Mouse (Mus musculus) kidney, postnatal 0 days (tissue): ENCODE data around the gene Htatip2. TPM values are rescaled to one million over a fixed set of nuclear protein-coding genes. Genes with fewer than 3 reads are reported as not detected.

ENCODE experiments used
- ATAC-seq: fragments of 200-750 bp; cut with Nextera tagmentation; replicated peaks from 2 replicates; pipeline ENCODE4 v1.8.0; 2017; ENCODE audit warnings: low read depth, moderate number of reproducible peaks, moderate TSS enrichment, moderate library complexity; ENCODE audit not compliant: low FRiP score
- DNase-seq: peaks from one replicate; pipeline ENCODE4 v3.0.0-alpha.2; 2016; ENCODE audit warnings: low spot score
- H3K27ac ChIP-seq: fragments of 300-500 bp; sonication (generic); 2 replicates; pipeline ENCODE4 v1.5.1; 2014; ENCODE audit warnings: mild to moderate bottlenecking
- H3K27me3 ChIP-seq: fragments of 300-500 bp; sonication (generic); 2 replicates; pipeline ENCODE4 v1.6.1; 2014; ENCODE audit warnings: low read length, mixed read lengths; ENCODE audit not compliant: insufficient read depth
- H3K36me3 ChIP-seq: fragments of 300-500 bp; sonication (generic); 2 replicates; pipeline ENCODE4 v1.6.1; 2014; ENCODE audit warnings: low read length, mixed read lengths; ENCODE audit not compliant: insufficient read depth
- H3K4me1 ChIP-seq: fragments of 300-500 bp; sonication (generic); replicated peaks from 2 replicates; pipeline ENCODE4 v1.6.1; 2014; ENCODE audit warnings: antibody characterized with exemption, low read length, mixed read lengths; ENCODE audit not compliant: insufficient read depth
- H3K4me2 ChIP-seq: fragments of 300-500 bp; sonication (generic); 2 replicates; pipeline ENCODE4 v1.6.1; 2014; ENCODE audit warnings: mild to moderate bottlenecking, low read length, moderate library complexity, mixed read lengths
- H3K4me3 ChIP-seq: fragments of 300-500 bp; sonication (generic); replicated peaks from 2 replicates; pipeline ENCODE4 v1.5.1; 2014; ENCODE audit warnings: low read depth, low read length
- H3K9ac ChIP-seq: fragments of 300-500 bp; sonication (generic); 2 replicates; pipeline ENCODE4 v1.6.1; 2014; ENCODE audit warnings: low read depth, low read length
- H3K9me3 ChIP-seq: fragments of 300-500 bp; sonication (generic); replicated peaks from 2 replicates; pipeline ENCODE4 v1.6.1; 2016; ENCODE audit warnings: low read length, inconsistent platforms, mixed read lengths
- CTCF ChIP-seq: IDR thresholded peaks from 2 replicates; pipeline ENCODE4 v1.5.1; 2016; ENCODE audit warnings: antibody characterized with exemption, low read depth, mild to moderate bottlenecking, moderate library complexity
- WGBS: fragments of 180-500 bp; shearing (Covaris S2); extraction: QIAGEN DNeasy Blood & Tissue Kit; methylation state at CpG from one replicate; pipeline ENCODE4 v1.1.7; 2014; 5-methylcytosine and 5-hydroxymethylcytosine counted together
- polyA plus RNA-seq: library from polyadenylated mRNA; unstranded; fragments of >200 nt; fragmentation: Nextera tagmentation; extraction: Ambion mirVana; gene quantifications from 2 replicates; pipeline ENCODE4 v1.2.1, GENCODE M21; 2015

Htatip2 gene
- polyA plus RNA-seq, 1 experiment from 2014 or later, result 12.6 TPM

DNA sequence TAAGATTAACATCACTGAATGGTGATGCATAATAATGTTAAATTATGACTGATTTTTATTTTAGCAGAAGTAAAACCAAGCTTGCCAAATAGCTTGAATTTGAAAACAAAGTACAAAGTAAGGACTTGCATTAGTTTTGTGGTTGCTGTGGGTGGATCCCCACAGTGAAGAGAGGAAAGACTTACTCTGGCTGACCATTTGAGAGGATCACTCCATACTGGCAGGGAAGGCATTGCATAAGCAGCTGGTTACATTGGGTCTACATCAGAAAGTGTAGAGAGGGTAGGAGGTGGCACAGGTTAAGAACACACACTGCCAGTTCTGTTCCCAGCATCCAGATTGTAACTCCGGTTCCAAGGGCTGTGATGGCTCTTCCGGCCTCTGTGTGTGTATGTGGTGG is 24.1 kb downstream of the Htatip2 start:
- Histone ChIP-seq H3K36me3 (peaks cover 8% of the 10 kb centered on the region; the same call in 1 of the 2 replicates), H3K9me3 (no peaks in the 10 kb centered on the region), H3K27ac (no peak overlapping the region), H3K4me3 (no peak overlapping the region), H3K9ac (no peak overlapping the region), H3K4me1 (0 out of 2 replicates have a peak, but pooled peaks cover 6% of the 10 kb centered on the region), H3K4me2 (no peak overlapping the region), H3K27me3 (no peaks in the 10 kb centered on the region)
- 94% methylated on average over 2 of the region's 2 CpGs for WGBS
- no peak for TF ChIP-seq CTCF
- no peak for ATAC-seq
- DNase-seq, result no peak

- Histone ChIP-seq H3K4me2 (no peak overlapping the region), H3K9me3 (no peaks in the 10 kb centered on the region), H3K27ac (no peak overlapping the region), H3K27me3 (no peaks in the 10 kb centered on the region), H3K36me3 (peaks cover 10% of the 10 kb centered on the region; the same call in 1 of the 2 replicates), H3K4me3 (no peak overlapping the region), H3K9ac (no peak overlapping the region), H3K4me1 (no peaks in the 10 kb centered on the region)
- ATAC-seq (no peak), DNase-seq (no peak)
- 91% methylated on average over 7 of the region's 7 CpGs for WGBS
- no peak for TF ChIP-seq CTCF
Measured at GRCm38 (mm10) chr7:49785141-49785540, 26.2 kb downstream of the Htatip2 start.

GRCm38 (mm10) chr7:49786618-49787382 is 27.9 kb downstream of the Htatip2 start:
- Histone ChIP-seq H3K36me3 (peaks cover 7% of the 10 kb centered on the region; the same call in 1 of the 2 replicates), H3K9me3 (no peaks in the 10 kb centered on the region), H3K4me2 (no peak overlapping the region), H3K4me3 (no peak overlapping the region), H3K9ac (no peak overlapping the region), H3K27me3 (no peaks in the 10 kb centered on the region), H3K27ac (no peak overlapping the region), H3K4me1 (no peaks in the 10 kb centered on the region)
- no peak; the same call in 1 of the 2 replicates for ATAC-seq
- 45% methylated on average over 12 of the region's 12 CpGs for WGBS
- peak; percentile 93 for DNase-seq
- TF ChIP-seq CTCF, result peak; percentile 81

- DNase-seq (no peak), ATAC-seq (no peak; the same call in 1 of the 2 replicates)
- H3K9me3 ChIP-seq, result no peaks in the 10 kb centered on the region
- 80% methylated on average over 3 of the region's 3 CpGs for WGBS
- H3K9ac ChIP-seq, result no peak overlapping the region
- H3K4me3 ChIP-seq, result no peak overlapping the region
- peaks cover 7% of the 10 kb centered on the region; the same call in 1 of the 2 replicates for H3K36me3 ChIP-seq
- no peak for TF ChIP-seq CTCF
- H3K4me2 ChIP-seq, result no peak overlapping the region
- H3K27me3 ChIP-seq, result no peaks in the 10 kb centered on the region
- no peaks in the 10 kb centered on the region for H3K4me1 ChIP-seq
- no peak overlapping the region for H3K27ac ChIP-seq
Measured at GRCm38 (mm10) chr7:49787383-49787645, 28.4 kb downstream of the Htatip2 start.

- no peak for ATAC-seq
- Histone ChIP-seq H3K27ac (no peak overlapping the region), H3K4me2 (no peak overlapping the region), H3K9ac (no peak overlapping the region), H3K4me3 (no peak overlapping the region), H3K36me3 (peaks cover 11% of the 10 kb centered on the region; the same call in 1 of the 2 replicates), H3K27me3 (no peaks in the 10 kb centered on the region), H3K9me3 (no peaks in the 10 kb centered on the region), H3K4me1 (no peaks in the 10 kb centered on the region)
- no peak for TF ChIP-seq CTCF
- 78% methylated on average over 2 of the region's 2 CpGs for WGBS
- no peak for DNase-seq
Measured at GRCm38 (mm10) chr7:49794304-49794703, 35.4 kb downstream of the Htatip2 start.

- TF ChIP-seq CTCF, result no peak
- Histone ChIP-seq H3K27ac (no peak overlapping the region), H3K27me3 (no peaks in the 10 kb centered on the region), H3K4me3 (no peak overlapping the region), H3K4me2 (no peak overlapping the region), H3K4me1 (no peaks in the 10 kb centered on the region), H3K9me3 (no peaks in the 10 kb centered on the region), H3K9ac (no peak overlapping the region), H3K36me3 (peaks cover 22% of the 10 kb centered on the region)
- no peak for ATAC-seq
- WGBS, result 75% methylated on average over 1 of the region's 1 CpGs
- DNase-seq, result no peak
Measured at GRCm38 (mm10) chr7:49797171-49797570, 38.3 kb downstream of the Htatip2 start.

DNA sequence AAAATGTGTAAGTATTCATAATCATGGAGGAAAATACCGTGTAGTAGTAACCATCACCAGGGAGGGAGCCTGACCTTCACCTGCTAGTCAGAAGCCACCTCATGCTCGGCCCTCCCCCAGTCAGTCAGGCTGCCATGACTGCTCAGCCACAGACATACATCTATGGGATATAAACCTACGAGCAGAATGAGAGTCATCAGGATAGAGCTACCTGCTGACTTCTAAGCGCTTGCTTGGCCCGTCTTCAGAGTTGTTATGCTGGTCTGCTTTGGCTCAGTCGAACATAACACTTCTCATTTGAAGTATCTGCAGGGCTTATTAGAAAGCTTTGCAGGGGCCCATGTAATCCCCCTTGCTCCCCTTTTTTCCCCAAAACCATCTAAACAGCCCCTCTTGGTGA is 44.6 kb downstream of the Htatip2 start:
- Histone ChIP-seq H3K4me2 (no peak overlapping the region), H3K36me3 (peaks cover 23% of the 10 kb centered on the region), H3K9ac (no peak overlapping the region), H3K4me3 (no peak overlapping the region), H3K9me3 (no peaks in the 10 kb centered on the region), H3K27ac (no peak overlapping the region), H3K27me3 (no peaks in the 10 kb centered on the region), H3K4me1 (no peaks in the 10 kb centered on the region)
- no peak for TF ChIP-seq CTCF
- 86% methylated on average over 6 of the region's 6 CpGs for WGBS
- ATAC-seq, result no peak
- no peak for DNase-seq
